Mouse (Mus musculus): ENCODE results near the gene Pde3a.

Pde3a gene

DNA sequence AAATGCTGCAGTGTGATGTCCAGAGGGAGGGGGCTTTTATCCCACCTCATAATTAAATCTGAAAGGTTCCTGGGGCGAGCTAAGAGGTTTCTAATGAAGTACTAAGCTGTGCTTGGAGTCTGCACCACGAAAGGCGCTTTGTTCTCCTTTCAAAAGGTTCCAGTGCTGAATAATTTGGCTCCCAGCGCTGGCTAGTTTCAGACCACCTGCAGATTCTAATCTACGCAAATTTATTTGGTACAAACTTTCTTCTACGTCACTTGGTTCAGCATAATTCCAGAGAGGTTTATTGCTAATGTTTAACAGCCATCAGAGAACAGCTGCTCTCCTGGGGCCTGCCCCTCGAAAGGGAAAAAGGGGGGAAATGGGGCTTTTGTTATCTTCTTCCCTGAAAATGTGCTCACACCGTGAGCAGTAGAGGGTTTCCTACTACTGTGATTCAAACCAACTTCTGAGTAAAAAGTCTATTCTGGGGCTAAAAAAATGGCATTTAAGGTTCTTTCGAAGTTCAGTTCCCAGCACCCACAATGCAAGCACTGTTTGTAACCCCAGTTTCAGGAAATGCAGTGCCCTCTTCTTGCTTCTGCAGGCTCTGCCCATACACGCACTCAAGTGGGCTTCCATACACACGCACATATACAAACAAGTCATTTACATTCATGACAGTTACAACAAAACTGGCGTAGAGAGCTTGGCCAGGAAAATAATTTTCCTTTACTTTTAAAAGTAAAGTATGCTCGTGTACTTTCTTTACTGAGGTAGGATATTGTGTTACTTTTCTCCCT lies 246.8 kb downstream of the Pde3a start:
- DNase-seq (ENCODE audit: low spot score in 2 of 2): no peak

DNA sequence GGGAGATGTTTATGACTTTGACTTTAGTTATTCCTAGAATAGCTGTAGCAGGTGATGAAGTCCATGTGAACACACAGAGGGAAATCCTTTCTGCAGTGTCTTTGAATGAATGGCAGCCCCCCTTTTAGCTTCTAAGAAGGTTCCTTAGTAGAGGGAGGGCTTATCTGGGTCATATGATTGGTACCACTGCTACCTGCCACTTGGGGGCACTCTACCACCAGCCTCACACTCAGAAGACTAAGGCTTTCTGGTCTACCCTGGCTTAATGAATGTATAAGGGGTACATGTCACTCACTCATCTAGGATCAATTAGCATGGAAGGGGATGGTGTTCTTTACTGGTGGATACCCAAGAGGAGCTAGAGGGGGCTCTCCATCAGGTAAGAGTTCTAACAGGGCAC lies 250.4 kb downstream of the Pde3a start:
- DNase-seq (ENCODE audit: low spot score in 2 of 2): no peak

GRCm38 (mm10) chr6:141501171-141501570 lies 252.1 kb downstream of the Pde3a start:
- DNase-seq (ENCODE audit: low spot score in 2 of 2): no peak

GRCm38 (mm10) chr6:141522541-141522940 lies 273.5 kb downstream of the Pde3a start:
- DNase-seq (ENCODE audit: low spot score in 2 of 2): no peak

DNA sequence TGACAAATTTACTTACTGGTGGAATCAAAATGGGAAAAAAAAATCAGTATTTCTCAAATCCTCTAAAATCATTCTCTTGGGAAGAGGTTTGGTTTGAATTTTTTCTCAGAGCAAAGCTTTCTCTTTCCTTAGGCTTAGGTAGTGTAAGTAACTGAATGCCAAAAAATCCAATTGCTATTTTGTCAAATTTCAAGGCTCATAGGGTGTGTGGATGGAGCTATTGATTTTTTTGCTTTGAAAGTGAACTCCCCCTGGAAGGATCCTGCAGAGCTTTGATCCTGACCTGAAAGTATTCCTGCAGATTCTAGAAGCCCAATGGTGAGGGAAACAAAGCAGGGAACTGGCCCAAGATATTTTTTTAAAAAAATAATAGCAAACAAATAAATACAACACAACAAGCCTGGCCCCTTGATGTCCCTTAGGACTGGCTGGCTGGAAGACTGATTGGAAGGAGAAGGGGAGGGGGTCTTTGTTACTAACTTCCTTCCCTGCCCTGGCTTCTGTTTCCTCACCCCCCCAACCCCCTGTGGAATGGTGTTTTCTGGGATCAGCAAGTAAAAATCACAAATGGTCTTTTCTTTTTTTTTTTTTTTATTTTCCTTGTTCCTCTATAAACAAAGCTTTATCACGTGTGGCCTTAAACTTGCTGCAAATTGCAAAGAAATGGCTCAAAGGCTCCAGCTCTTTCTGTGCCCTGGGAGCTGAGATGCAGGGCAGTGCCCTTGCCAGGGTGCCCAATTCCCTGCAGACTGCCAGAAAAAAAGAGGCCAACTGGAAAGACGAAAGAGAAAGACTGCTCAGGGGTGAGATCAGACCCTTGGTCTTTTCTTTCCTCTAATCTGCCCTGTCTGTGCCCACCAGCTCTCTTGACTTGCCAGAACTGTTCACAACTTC lies 274.9 kb downstream of the Pde3a start, which contains the start of gene Slco1c1:
TSS of gene Slco1c1 (plus strand) at position 622 of the 894 bp plus-strand sequence.
- no peak for DNase-seq (ENCODE audit: low spot score in 2 of 2)

DNA sequence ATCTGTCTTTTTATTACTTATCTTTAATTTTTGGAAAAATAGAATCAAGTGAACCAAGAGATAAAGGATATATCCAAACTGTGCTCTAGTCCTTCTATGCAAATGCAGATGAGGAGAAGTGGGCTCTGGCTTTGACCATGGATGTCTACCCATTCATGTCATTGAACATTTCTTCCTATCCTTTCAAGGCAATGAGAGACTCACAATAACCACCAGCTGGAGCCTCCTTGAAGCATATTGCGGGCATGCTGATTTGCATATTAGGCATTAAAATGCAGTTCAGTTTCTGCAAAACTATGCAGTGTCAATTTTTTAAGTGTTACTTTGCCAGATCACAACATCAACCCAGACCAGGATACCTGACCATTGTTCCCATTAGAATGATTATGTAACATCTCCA lies 276.7 kb downstream of the Pde3a start:
- no peak for DNase-seq (ENCODE audit: low spot score in 2 of 2)

- no peak for DNase-seq (ENCODE audit: low spot score in 2 of 2)
Measured at GRCm38 (mm10) chr6:141530865-141531264, 281.8 kb downstream of the Pde3a start.

DNA sequence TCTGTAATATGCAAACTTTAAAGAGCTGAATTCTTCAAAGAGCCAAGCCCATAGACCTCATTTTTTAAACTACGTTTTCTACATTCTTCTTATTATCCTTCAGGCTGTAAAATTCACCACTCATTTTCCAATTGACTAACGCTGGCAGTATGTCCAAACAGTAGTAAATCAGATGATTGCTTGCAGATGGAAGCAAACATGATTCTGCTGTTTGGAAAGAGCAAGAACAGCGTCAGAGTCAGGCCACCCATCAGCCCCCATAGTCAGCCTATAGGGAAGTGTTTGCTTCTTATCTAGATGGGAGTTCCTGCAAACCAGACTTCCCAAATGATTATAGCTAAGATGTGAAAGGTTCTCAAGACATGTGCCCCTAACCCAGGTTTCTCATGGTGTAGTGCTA lies 288.2 kb downstream of the Pde3a start:
- no peak for DNase-seq (ENCODE audit: low spot score in 2 of 2)

GRCm38 (mm10) chr6:141541136-141541535 lies 292.1 kb downstream of the Pde3a start:
- no peak for DNase-seq (ENCODE audit: low spot score in 2 of 2)

DNA sequence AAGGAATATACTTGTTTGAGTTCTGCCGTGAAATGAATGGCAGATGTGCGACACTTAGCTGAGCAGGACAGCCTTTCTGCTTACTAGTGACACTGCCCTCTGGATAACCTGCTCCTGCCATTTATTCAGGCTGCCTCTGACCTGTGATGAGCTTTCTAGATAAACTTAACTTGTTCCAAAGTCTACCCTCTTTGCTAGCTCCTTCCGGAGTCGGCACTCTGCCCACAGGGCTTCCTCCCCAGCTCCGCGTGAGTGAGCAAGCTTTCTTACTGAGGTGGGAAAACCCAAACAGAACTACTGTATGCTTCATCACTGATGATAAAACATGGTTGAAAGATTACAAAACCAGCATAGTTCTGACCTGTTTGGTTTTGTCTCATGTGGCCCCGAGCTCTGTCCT lies 294.3 kb downstream of the Pde3a start:
- DNase-seq (ENCODE audit: low spot score in 2 of 2): no peak
